Mouse (Mus musculus) small intestine, adult 2 months (tissue): ENCODE data around the gene Ak2.

Experiments used
- CTCF ChIP-seq: fragments of 200-500 bp; IDR thresholded peaks from 2 replicates; pipeline ENCODE4 v1.5.1; 2012; ENCODE audit warnings: low read depth, mild to moderate bottlenecking, control low read depth, inconsistent platforms, low read length, moderate library complexity, mixed read lengths; ENCODE audit not compliant: insufficient replicate concordance, insufficient read length; ENCODE audit errors: extremely low read depth
- POLR2A ChIP-seq: fragments of 200-500 bp; IDR thresholded peaks from 2 replicates; pipeline ENCODE4 v1.6.1; 2012; ENCODE audit warnings: low read depth, mild to moderate bottlenecking, control low read depth, inconsistent platforms, low read length, moderate library complexity

DNA sequence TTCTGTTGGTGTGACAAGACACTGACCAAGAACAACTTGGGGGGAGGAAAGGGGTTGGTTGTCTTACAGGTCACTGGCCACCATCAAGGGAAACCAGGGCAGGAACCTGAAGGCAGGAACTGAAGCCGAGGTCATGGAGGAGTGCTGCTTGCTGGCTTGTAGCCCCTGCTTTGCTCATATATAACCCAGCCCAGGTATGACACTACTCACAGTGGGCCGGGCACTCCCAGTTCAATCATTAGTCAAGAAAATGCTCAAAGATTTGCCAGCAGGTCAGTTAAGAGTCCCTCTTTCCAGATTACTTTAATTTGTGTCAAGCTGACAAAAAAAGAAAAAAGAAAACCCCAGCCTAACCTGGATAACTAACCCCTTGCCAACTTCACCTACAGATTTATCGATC is 33.9 kb downstream of the Ak2 start:
- no peak for TF ChIP-seq CTCF
- TF ChIP-seq POLR2A: no peak
